Comparison of ENCODE assay signal across 10 mouse cellular contexts in the genomic region with DNA sequence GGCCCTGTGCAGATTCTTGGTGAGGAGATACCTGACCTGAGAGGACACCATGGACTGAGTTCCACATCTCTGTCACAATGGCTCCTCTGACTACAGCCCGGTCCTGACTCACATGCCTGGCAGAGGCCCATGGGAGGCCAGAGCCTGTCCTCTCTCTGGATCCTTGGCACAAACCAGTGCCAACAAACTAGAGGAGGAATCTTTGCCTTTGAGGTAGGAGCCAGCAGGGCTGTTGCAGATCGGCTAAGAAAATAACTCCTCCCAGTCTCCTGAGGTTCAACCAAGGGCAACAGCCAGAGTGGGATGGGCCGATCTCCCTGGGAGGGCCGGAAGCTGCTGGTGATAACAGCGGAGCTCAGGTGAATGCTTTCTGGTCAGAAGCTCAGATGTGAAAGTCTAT. TPM values are rescaled to one million over a fixed set of nuclear protein-coding genes. Genes with fewer than 3 reads are reported as not detected.
DNase-seq lines count a peak whose midpoint lies in the region; ATAC-seq lines count a peak whose summit lies in the region.
"Had no signal": no experiment of that assay in that cellular context is flagged by ENCODE, and none has a peak within 500 bp of the region (broad histone marks: within the 10 kb centered on the region; RNA-seq: fewer than 3 reads in every experiment).

No protein-coding gene starts in this region.

- H3K9ac ChIP-seq in liver, embryonic 16.5 days (ENCODE audit: low read depth, low read length), result no peak overlapping the region
- H3K9ac ChIP-seq in liver, embryonic 11.5 days (ENCODE audit: low read depth, low read length), result no peak overlapping the region
- H3K9ac ChIP-seq in liver, embryonic 12.5 days, result no peak overlapping the region
- H3K9ac ChIP-seq: liver, embryonic 13.5 days had no signal

- no peaks in the 10 kb centered on the region for H3K27me3 ChIP-seq in liver, embryonic 16.5 days (ENCODE audit: control insufficient read depth, insufficient read depth, low read depth, low read length)
- no peaks in the 10 kb centered on the region for H3K27me3 ChIP-seq in liver, embryonic 11.5 days (replicated peaks; ENCODE audit: control insufficient read depth, insufficient read depth, low read length)
- H3K27me3 ChIP-seq in hindbrain, embryonic 10.5 days (ENCODE audit: insufficient read depth, poor library complexity, severe bottlenecking), result no peaks in the 10 kb centered on the region
- H3K27me3 ChIP-seq in liver, embryonic 12.5 days (replicated peaks), result no peaks in the 10 kb centered on the region
- H3K27me3 ChIP-seq: liver, embryonic 13.5 days had no signal

- WGBS in liver, embryonic 16.5 days (ENCODE audit: insufficient replicate concordance), result 44% methylated on average over 5 of the region's 5 CpGs
- WGBS in liver, embryonic 11.5 days, result 38% methylated on average over 5 of the region's 5 CpGs
- 62% methylated on average over 5 of the region's 5 CpGs for WGBS in hindbrain, embryonic 10.5 days
- 31% methylated on average over 5 of the region's 5 CpGs for WGBS in liver, embryonic 12.5 days (ENCODE audit: insufficient replicate concordance)

- no peak overlapping the region for H3K4me2 ChIP-seq in liver, embryonic 16.5 days (ENCODE audit: low read depth, low read length)
- no peak overlapping the region for H3K4me2 ChIP-seq in liver, embryonic 11.5 days
- H3K4me2 ChIP-seq in liver, embryonic 12.5 days, result no peak overlapping the region
- H3K4me2 ChIP-seq: liver, embryonic 13.5 days had no signal

- no peaks in the 10 kb centered on the region; the same call in 1 of the 2 replicates for H3K4me1 ChIP-seq in liver, embryonic 16.5 days (ENCODE audit: control insufficient read depth, low read depth, low read length)
- H3K4me1 ChIP-seq in liver, embryonic 11.5 days (replicated peaks; ENCODE audit: control insufficient read depth, insufficient read depth, low read length), result no peaks in the 10 kb centered on the region
- H3K4me1 ChIP-seq in hindbrain, embryonic 10.5 days (replicated peaks), result no peaks in the 10 kb centered on the region
- no peaks in the 10 kb centered on the region for H3K4me1 ChIP-seq in liver, embryonic 12.5 days
- H3K4me1 ChIP-seq: liver, embryonic 13.5 days had no signal

- H3K36me3 ChIP-seq in liver, embryonic 16.5 days (ENCODE audit: control insufficient read depth, insufficient read depth), result no peaks in the 10 kb centered on the region
- no peaks in the 10 kb centered on the region for H3K36me3 ChIP-seq in liver, embryonic 11.5 days (ENCODE audit: control insufficient read depth, insufficient read depth, low read length)
- H3K36me3 ChIP-seq in hindbrain, embryonic 10.5 days, result no peaks in the 10 kb centered on the region
- H3K36me3 ChIP-seq in liver, embryonic 12.5 days, result no peaks in the 10 kb centered on the region
- H3K36me3 ChIP-seq: liver, embryonic 13.5 days had no signal

- no peaks in the 10 kb centered on the region for H3K9me3 ChIP-seq in liver, embryonic 16.5 days (replicated peaks; ENCODE audit: control insufficient read depth, low read length)
- no peaks in the 10 kb centered on the region for H3K9me3 ChIP-seq in liver, embryonic 11.5 days (ENCODE audit: control insufficient read depth, low read length)
- H3K9me3 ChIP-seq in hindbrain, embryonic 10.5 days, result no peaks in the 10 kb centered on the region
- no peaks in the 10 kb centered on the region for H3K9me3 ChIP-seq in liver, embryonic 12.5 days (replicated peaks)
- H3K9me3 ChIP-seq: liver, embryonic 13.5 days had no signal

- 0 out of 2 replicates have a peak, but pooled peaks have one; percentile 32 for ATAC-seq in liver, embryonic 16.5 days (ENCODE audit: low read depth)
- ATAC-seq in liver, embryonic 11.5 days (replicated peaks; ENCODE audit: low FRiP score), result no peak
- ATAC-seq in liver, embryonic 12.5 days, result no peak; the same call in 1 of the 2 replicates

- H3K4me3 ChIP-seq in liver, embryonic 16.5 days (ENCODE audit: low read depth, low read length), result no peak overlapping the region
- H3K4me3 ChIP-seq in liver, embryonic 11.5 days (ENCODE audit: low read depth, low read length), result no peak overlapping the region
- H3K4me3 ChIP-seq in hindbrain, embryonic 10.5 days, result no peak overlapping the region
- no peak overlapping the region for H3K4me3 ChIP-seq in liver, embryonic 12.5 days
- H3K4me3 ChIP-seq: liver, embryonic 13.5 days had no signal

- no peak for DNase-seq in liver, embryonic 11.5 days (ENCODE audit: low spot score)
- DNase-seq in gastrocnemius, adult 18-20 months (ENCODE audit: low spot score), result peak; percentile 53
- peak; percentile 19 for DNase-seq in kidney, postnatal 14 days
- peak; percentile 39 to 73 for DNase-seq in urinary bladder, postnatal 36 days (ENCODE audit: low spot score in 2 of 2)
- DNase-seq in hindbrain, embryonic 10.5 days (ENCODE audit: low spot score), result no peak
- DNase-seq in frontal cortex, postnatal 10 days (ENCODE audit: low spot score in 2 of 2), result no peak
- DNase-seq: liver, embryonic 13.5 days had no signal

- H3K27ac ChIP-seq in liver, embryonic 16.5 days (ENCODE audit: low read length), result no peak overlapping the region
- no peak overlapping the region for H3K27ac ChIP-seq in liver, embryonic 11.5 days (ENCODE audit: low read depth, low read length)
- H3K27ac ChIP-seq in hindbrain, embryonic 10.5 days, result no peak overlapping the region
- H3K27ac ChIP-seq in liver, embryonic 12.5 days, result no peak overlapping the region
- H3K27ac ChIP-seq: liver, embryonic 13.5 days had no signal

RNA-seq across cellular contexts. Expression of gene Adra1b, which starts 28.2 kb away (rescaled TPM):
- polyA plus RNA-seq in liver, embryonic 16.5 days (2015; fragmentation: Nextera tagmentation; extraction: Ambion mirVana), result 7.0 and 7.5 TPM in 2 replicates
- polyA plus RNA-seq in liver, embryonic 11.5 days (2014; fragmentation: Nextera tagmentation; extraction: Ambion mirVana), result 0.55 and 1.0 TPM in 2 replicates
- total RNA-seq in gastrocnemius, adult 18-20 months (2021), result under 1 TPM; 0.18 to 0.28 TPM
- 0.35 and 0.81 TPM in 2 replicates for polyA plus RNA-seq in hindbrain, embryonic 10.5 days (2016; fragmentation: Nextera tagmentation; extraction: Ambion mirVana)
- 2.4 TPM in 2 replicates for polyA plus RNA-seq in liver, embryonic 12.5 days (2016; fragmentation: Nextera tagmentation; extraction: Ambion mirVana)
- total RNA-seq: hematopoietic stem cell, adult 5-6 weeks had no signal

Comparison
In these comparisons a context has a peak if more than half of its experiments do, and no peak if none do; other contexts are left out.
1. DNase-seq: peak in gastrocnemius, adult 18-20 months (single experiment), kidney, postnatal 14 days (single experiment) and urinary bladder, postnatal 36 days (2 of 2); none in liver, embryonic 11.5 days (single experiment), hindbrain, embryonic 10.5 days (single experiment) and frontal cortex, postnatal 10 days (0 of 2).